Mouse (Mus musculus): Measurements from ENCODE around the gene Ptger1. TPM values are rescaled to one million over a fixed set of nuclear protein-coding genes. Genes with fewer than 3 reads are reported as not detected.

Gene Ptger1
- polyA plus RNA-seq, 1 experiment, result 0.78 TPM

DNA sequence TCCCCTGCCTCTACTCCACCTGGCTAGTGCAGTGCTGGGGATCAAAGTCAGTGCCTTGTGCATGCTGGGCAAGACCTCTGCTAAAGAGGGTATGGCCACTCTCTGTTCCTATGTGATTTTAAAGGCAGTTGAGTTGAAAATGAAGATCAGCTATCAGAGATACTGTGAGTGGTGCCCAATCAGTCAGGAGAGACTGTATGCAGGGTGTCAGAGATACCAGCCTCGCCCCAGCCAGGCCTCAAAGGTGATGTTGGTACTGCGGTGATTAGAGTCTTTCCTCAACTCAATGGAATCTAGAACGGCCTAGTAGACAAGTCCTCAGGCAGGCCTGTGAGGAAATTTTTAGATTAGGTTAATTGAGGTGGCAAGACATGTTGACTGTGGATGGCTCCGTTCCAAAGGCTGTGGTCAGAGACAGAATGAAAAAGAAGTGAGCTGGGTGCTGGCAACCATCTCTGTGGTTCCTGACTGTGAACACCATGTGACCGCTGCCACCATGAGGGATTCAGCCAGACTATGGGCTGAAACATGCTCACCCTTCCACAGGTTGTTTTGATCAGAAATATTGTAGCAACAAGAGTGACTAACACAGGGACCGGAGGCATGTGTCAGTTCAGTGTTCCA is 40.7 kb upstream of the Ptger1 start:
- Histone ChIP-seq H3K79me2 (ENCODE audit: control insufficient read depth, insufficient read depth) (no peaks in the 10 kb centered on the region), H3K27me3 (ENCODE audit: control insufficient read depth, insufficient read depth, insufficient read length) (no peaks in the 10 kb centered on the region), H3K36me3 (ENCODE audit: control insufficient read depth, insufficient read depth) (no peaks in the 10 kb centered on the region), H3K4me2 (ENCODE audit: low read depth) (no peak overlapping the region), H3K4me3 (no peak overlapping the region), H3ac (ENCODE audit: control insufficient read depth, insufficient read length) (no peak overlapping the region)
- TF ChIP-seq CEBPB (IDR thresholded peaks at IDR 0.05; ENCODE audit: insufficient read depth, poor library complexity, severe bottlenecking) (no peak), POLR2A (IDR thresholded peaks at IDR 0.05; ENCODE audit: insufficient read length, low read depth) (no peak), MYOG (IDR thresholded peaks at IDR 0.05; ENCODE audit: control insufficient read depth in 1 of 3, insufficient read depth in 1 of 3, insufficient read length in 2 of 3, low read depth in 2 of 3) (no peak), TCF12 (IDR thresholded peaks at IDR 0.05; ENCODE audit: insufficient read depth, poor library complexity, severe bottlenecking) (no peak), SRF (IDR thresholded peaks at IDR 0.05; ENCODE audit: control insufficient read depth, insufficient read length, low read depth) (no peak), POLR2AphosphoS2 (IDR thresholded peaks at IDR 0.05; ENCODE audit: insufficient read length, low read depth) (no peak), MAX (IDR thresholded peaks at IDR 0.05; ENCODE audit: low read depth) (no peak), E2F4 (IDR thresholded peaks at IDR 0.05; ENCODE audit: insufficient read depth) (no peak), USF1 (IDR thresholded peaks at IDR 0.05; ENCODE audit: low read depth) (no peak), MYOD1 (IDR thresholded peaks at IDR 0.05; ENCODE audit: control insufficient read depth in 1 of 3, insufficient read length in 2 of 3, low read depth in 2 of 3) (no peak), REST (IDR thresholded peaks at IDR 0.05; ENCODE audit: insufficient read depth, insufficient read length) (no peak), TCF3 (IDR thresholded peaks at IDR 0.05; ENCODE audit: insufficient read length, low read depth) (no peak)

DNA sequence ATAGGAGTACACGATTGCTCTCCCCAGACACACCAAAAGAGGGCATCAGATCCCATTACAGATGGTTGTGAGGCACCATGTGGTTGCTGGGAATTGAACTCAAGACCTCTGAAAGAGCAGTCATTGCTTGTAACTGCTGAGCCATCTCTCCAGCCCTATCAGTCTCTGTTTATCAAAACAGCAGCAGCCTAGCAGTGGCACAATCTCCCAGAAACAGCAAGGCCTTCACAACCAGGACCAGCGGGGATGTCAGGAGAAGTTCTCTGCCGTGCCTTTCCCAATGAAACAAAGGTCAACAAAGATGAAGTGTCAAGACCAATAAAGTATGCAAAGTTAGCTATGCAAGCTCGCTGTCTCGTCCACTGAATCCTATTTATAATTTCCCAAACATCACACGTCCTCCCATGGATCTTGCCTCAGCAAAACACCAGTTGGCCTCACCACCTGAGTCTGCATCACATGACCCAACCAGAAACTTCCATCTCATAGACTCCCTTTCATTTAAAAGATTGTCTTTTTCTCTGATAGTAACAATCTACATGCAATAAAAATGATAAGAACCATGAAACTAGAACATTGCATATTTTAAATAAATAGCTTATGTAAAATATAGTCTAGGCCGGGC is 34.3 kb upstream of the Ptger1 start:
- no peak for TF ChIP-seq MAX (IDR thresholded peaks at IDR 0.05; ENCODE audit: low read depth)
- no peak for TF ChIP-seq TCF12 (IDR thresholded peaks at IDR 0.05; ENCODE audit: insufficient read depth, poor library complexity, severe bottlenecking)
- TF ChIP-seq POLR2AphosphoS2 (IDR thresholded peaks at IDR 0.05; ENCODE audit: insufficient read length, low read depth), result no peak
- TF ChIP-seq MYOG (IDR thresholded peaks at IDR 0.05; ENCODE audit: control insufficient read depth in 1 of 3, insufficient read depth in 1 of 3, insufficient read length in 2 of 3, low read depth in 2 of 3), result no peak
- no peak for TF ChIP-seq MYOD1 (IDR thresholded peaks at IDR 0.05; ENCODE audit: control insufficient read depth in 1 of 3, insufficient read length in 2 of 3, low read depth in 2 of 3)
- no peak for TF ChIP-seq TCF3 (IDR thresholded peaks at IDR 0.05; ENCODE audit: insufficient read length, low read depth)
- no peak for TF ChIP-seq CEBPB (IDR thresholded peaks at IDR 0.05; ENCODE audit: insufficient read depth, poor library complexity, severe bottlenecking)
- TF ChIP-seq SRF (IDR thresholded peaks at IDR 0.05; ENCODE audit: control insufficient read depth, insufficient read length, low read depth), result no peak
- TF ChIP-seq E2F4 (IDR thresholded peaks at IDR 0.05; ENCODE audit: insufficient read depth), result no peak
- no peaks in the 10 kb centered on the region for H3K79me2 ChIP-seq (ENCODE audit: control insufficient read depth, insufficient read depth)
- no peak overlapping the region for H3K4me3 ChIP-seq
- H3K4me2 ChIP-seq (ENCODE audit: low read depth), result no peak overlapping the region
- no peaks in the 10 kb centered on the region for H3K27me3 ChIP-seq (ENCODE audit: control insufficient read depth, insufficient read depth, insufficient read length)
- no peak overlapping the region for H3ac ChIP-seq (ENCODE audit: control insufficient read depth, insufficient read length)
- no peaks in the 10 kb centered on the region for H3K36me3 ChIP-seq (ENCODE audit: control insufficient read depth, insufficient read depth)

DNA sequence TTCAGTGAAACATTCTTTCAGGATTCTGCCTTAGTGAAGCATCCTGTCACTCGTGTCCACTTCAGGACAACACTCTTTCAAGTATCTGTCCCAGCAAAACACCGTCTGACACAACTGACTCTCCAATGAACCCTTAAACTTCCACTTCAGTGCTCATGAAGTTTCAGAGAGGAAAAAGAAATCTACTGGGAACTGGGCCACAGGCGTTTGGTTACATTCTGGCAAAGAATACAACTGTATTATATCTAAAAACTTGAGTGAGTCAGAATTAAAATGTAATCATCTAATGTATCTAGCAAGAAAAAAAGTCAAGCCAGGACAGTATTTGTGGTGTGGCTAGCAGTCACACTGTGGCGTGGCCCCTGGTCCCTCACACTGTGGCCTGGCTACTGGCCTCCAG is 27.6 kb upstream of the Ptger1 start:
- H3K4me3 ChIP-seq, result no peak overlapping the region
- TF ChIP-seq USF1 (IDR thresholded peaks at IDR 0.05; ENCODE audit: low read depth), result no peak
- TF ChIP-seq E2F4 (IDR thresholded peaks at IDR 0.05; ENCODE audit: insufficient read depth), result no peak
- TF ChIP-seq SRF (IDR thresholded peaks at IDR 0.05; ENCODE audit: control insufficient read depth, insufficient read length, low read depth), result no peak
- TF ChIP-seq TCF3 (IDR thresholded peaks at IDR 0.05; ENCODE audit: insufficient read length, low read depth), result no peak
- no peak for TF ChIP-seq POLR2AphosphoS2 (IDR thresholded peaks at IDR 0.05; ENCODE audit: insufficient read length, low read depth)
- TF ChIP-seq POLR2A (IDR thresholded peaks at IDR 0.05; ENCODE audit: insufficient read length, low read depth), result no peak
- no peak for TF ChIP-seq MYOG (IDR thresholded peaks at IDR 0.05; ENCODE audit: control insufficient read depth in 1 of 3, insufficient read depth in 1 of 3, insufficient read length in 2 of 3, low read depth in 2 of 3)
- TF ChIP-seq CEBPB (IDR thresholded peaks at IDR 0.05; ENCODE audit: insufficient read depth, poor library complexity, severe bottlenecking), result no peak
- TF ChIP-seq TCF12 (IDR thresholded peaks at IDR 0.05; ENCODE audit: insufficient read depth, poor library complexity, severe bottlenecking), result no peak
- no peak for TF ChIP-seq MAX (IDR thresholded peaks at IDR 0.05; ENCODE audit: low read depth)
- no peak for TF ChIP-seq REST (IDR thresholded peaks at IDR 0.05; ENCODE audit: insufficient read depth, insufficient read length)
- TF ChIP-seq MYOD1 (IDR thresholded peaks at IDR 0.05; ENCODE audit: control insufficient read depth in 1 of 3, insufficient read length in 2 of 3, low read depth in 2 of 3), result no peak
- no peaks in the 10 kb centered on the region for H3K79me2 ChIP-seq (ENCODE audit: control insufficient read depth, insufficient read depth)
- H3K36me3 ChIP-seq (ENCODE audit: control insufficient read depth, insufficient read depth), result no peaks in the 10 kb centered on the region
- H3ac ChIP-seq (ENCODE audit: control insufficient read depth, insufficient read length), result no peak overlapping the region
- peaks cover 5% of the 10 kb centered on the region for H3K27me3 ChIP-seq (ENCODE audit: control insufficient read depth, insufficient read depth, insufficient read length)
- peak overlapping the region; percentile 27 for H3K4me2 ChIP-seq (ENCODE audit: low read depth)

DNA sequence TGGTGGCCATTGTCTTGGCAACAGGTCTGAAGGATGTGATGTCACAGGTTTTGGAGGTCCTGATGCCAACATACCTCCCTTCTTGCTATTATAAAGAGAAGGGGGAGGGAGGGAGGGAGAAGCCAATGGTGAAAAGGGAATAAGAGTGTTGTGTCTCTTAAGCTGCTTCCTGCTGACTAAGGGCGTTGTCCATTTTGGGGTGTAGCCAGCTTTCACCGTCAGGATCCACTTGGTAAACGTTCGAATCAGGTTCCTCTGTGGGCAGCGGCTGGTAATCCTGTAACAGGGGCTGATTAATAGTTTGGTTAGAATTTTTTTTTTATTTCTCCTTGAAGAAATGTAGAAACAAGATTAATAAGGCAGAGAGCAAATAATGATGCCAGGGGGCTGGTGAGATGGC is 26.8 kb upstream of the Ptger1 start:
- H3K36me3 ChIP-seq (ENCODE audit: control insufficient read depth, insufficient read depth), result no peaks in the 10 kb centered on the region
- H3K27me3 ChIP-seq (ENCODE audit: control insufficient read depth, insufficient read depth, insufficient read length), result peaks cover 5% of the 10 kb centered on the region
- H3K4me2 ChIP-seq (ENCODE audit: low read depth), result no peak overlapping the region
- no peak for TF ChIP-seq CEBPB (IDR thresholded peaks at IDR 0.05; ENCODE audit: insufficient read depth, poor library complexity, severe bottlenecking)
- no peak for TF ChIP-seq E2F4 (IDR thresholded peaks at IDR 0.05; ENCODE audit: insufficient read depth)
- no peak for TF ChIP-seq USF1 (IDR thresholded peaks at IDR 0.05; ENCODE audit: low read depth)
- TF ChIP-seq MYOD1 (IDR thresholded peaks at IDR 0.05; ENCODE audit: control insufficient read depth in 1 of 3, insufficient read length in 2 of 3, low read depth in 2 of 3), result no peak
- TF ChIP-seq POLR2AphosphoS2 (IDR thresholded peaks at IDR 0.05; ENCODE audit: insufficient read length, low read depth), result no peak
- no peak for TF ChIP-seq MAX (IDR thresholded peaks at IDR 0.05; ENCODE audit: low read depth)
- TF ChIP-seq TCF12 (IDR thresholded peaks at IDR 0.05; ENCODE audit: insufficient read depth, poor library complexity, severe bottlenecking), result no peak
- TF ChIP-seq SRF (IDR thresholded peaks at IDR 0.05; ENCODE audit: control insufficient read depth, insufficient read length, low read depth), result no peak
- no peak for TF ChIP-seq POLR2A (IDR thresholded peaks at IDR 0.05; ENCODE audit: insufficient read length, low read depth)
- no peak for TF ChIP-seq MYOG (IDR thresholded peaks at IDR 0.05; ENCODE audit: control insufficient read depth in 1 of 3, insufficient read depth in 1 of 3, insufficient read length in 2 of 3, low read depth in 2 of 3)
- no peak for TF ChIP-seq TCF3 (IDR thresholded peaks at IDR 0.05; ENCODE audit: insufficient read length, low read depth)
- no peak for TF ChIP-seq REST (IDR thresholded peaks at IDR 0.05; ENCODE audit: insufficient read depth, insufficient read length)
- no peak overlapping the region for H3ac ChIP-seq (ENCODE audit: control insufficient read depth, insufficient read length)
- H3K4me3 ChIP-seq, result no peak overlapping the region
- no peaks in the 10 kb centered on the region for H3K79me2 ChIP-seq (ENCODE audit: control insufficient read depth, insufficient read depth)

Data from myocyte (in vitro differentiated cells).